Mouse (Mus musculus) liver, embryonic 11.5 days (tissue): Measurements from ENCODE around the gene Lasp1. TPM values are rescaled to one million over a fixed set of nuclear protein-coding genes. Genes with fewer than 3 reads are reported as not detected.
"Not testable (repeated sequence)": the region's sequence is repeated elsewhere in the genome, so short reads cannot be mapped to it uniquely, and the experiment has no call there.

Source experiments
- ATAC-seq: fragments of 200-750 bp; cut with Nextera tagmentation; replicated peaks from 2 replicates; pipeline ENCODE4 v1.8.0; 2017; ENCODE audit warnings: moderate number of reproducible peaks, mild to moderate bottlenecking, moderate TSS enrichment, moderate library complexity; ENCODE audit not compliant: low FRiP score
- DNase-seq: peaks from one replicate; pipeline ENCODE4 v3.0.0-alpha.2; 2017; ENCODE audit warnings: low spot score
- H3K27ac ChIP-seq: fragments of 300-500 bp; sonication (generic); 2 replicates; pipeline ENCODE4 v1.5.1; 2014; ENCODE audit warnings: mild to moderate bottlenecking, low read depth, low read length, control low read depth
- H3K27me3 ChIP-seq: fragments of 300-500 bp; sonication (generic); replicated peaks from 2 replicates; pipeline ENCODE4 v1.6.1; 2014; ENCODE audit warnings: low read length, mixed read lengths; ENCODE audit not compliant: control insufficient read depth, insufficient read depth
- H3K36me3 ChIP-seq: fragments of 300-500 bp; sonication (generic); 2 replicates; pipeline ENCODE4 v1.6.1; 2014; ENCODE audit warnings: mild to moderate bottlenecking, low read length, moderate library complexity, mixed read lengths; ENCODE audit not compliant: control insufficient read depth, insufficient read depth
- H3K4me1 ChIP-seq: fragments of 300-500 bp; sonication (generic); replicated peaks from 2 replicates; pipeline ENCODE4 v1.6.1; 2014; ENCODE audit warnings: low read length, mixed read lengths; ENCODE audit not compliant: control insufficient read depth, insufficient read depth
- H3K4me2 ChIP-seq: fragments of 300-500 bp; sonication (generic); 2 replicates; pipeline ENCODE4 v1.6.1; 2014; ENCODE audit warnings: mild to moderate bottlenecking, control low read depth, moderate library complexity
- H3K4me3 ChIP-seq: fragments of 300-500 bp; sonication (generic); 2 replicates; pipeline ENCODE4 v1.5.1; 2014; ENCODE audit warnings: low read depth, low read length, control low read depth
- H3K9ac ChIP-seq: fragments of 300-500 bp; sonication (generic); 2 replicates; pipeline ENCODE4 v1.6.1; 2014; ENCODE audit warnings: low read depth, low read length, control low read depth
- H3K9me3 ChIP-seq: fragments of 300-500 bp; sonication (generic); 2 replicates; pipeline ENCODE4 v1.6.1; 2016; ENCODE audit warnings: low read length, inconsistent platforms, mixed read lengths; ENCODE audit not compliant: control insufficient read depth
- WGBS: fragments of 180-500 bp; shearing (Covaris S2); extraction: QIAGEN DNeasy Blood & Tissue Kit; methylation state at CpG from one replicate; pipeline ENCODE4 v1.1.7; 2014; 5-methylcytosine and 5-hydroxymethylcytosine counted together
- polyA plus RNA-seq: library from polyadenylated mRNA; unstranded; fragments of >200 nt; fragmentation: Nextera tagmentation; extraction: Ambion mirVana; gene quantifications from 2 replicates; pipeline ENCODE4 v1.2.1, GENCODE M21; 2014

Gene Lasp1
- polyA plus RNA-seq, 1 experiment from 2014 or later, result 54.7 TPM

GRCm38 (mm10) chr11:97872378-97872777 is 73.6 kb downstream of the Lasp1 start:
- not testable (repeated sequence) for ATAC-seq, H3K4me1 ChIP-seq, H3K4me2 ChIP-seq, H3K36me3 ChIP-seq, DNase-seq, H3K4me3 ChIP-seq, H3K9me3 ChIP-seq, H3K27me3 ChIP-seq, H3K27ac ChIP-seq, H3K9ac ChIP-seq
- 76% methylated on average over 5 of the region's 5 CpGs for WGBS

GRCm38 (mm10) chr11:97874396-97874795 is 75.6 kb downstream of the Lasp1 start:
- Histone ChIP-seq H3K27me3 (no peaks in the 10 kb centered on the region), H3K36me3 (no peaks in the 10 kb centered on the region), H3K4me3 (no peak overlapping the region), H3K4me2 (no peak overlapping the region), H3K9me3 (no peaks in the 10 kb centered on the region), H3K4me1 (no peaks in the 10 kb centered on the region), H3K27ac (no peak overlapping the region), H3K9ac (no peak overlapping the region)
- DNase-seq (no peak), ATAC-seq (no peak)
- WGBS, result 93% methylated on average over 1 of the region's 1 CpGs

DNA sequence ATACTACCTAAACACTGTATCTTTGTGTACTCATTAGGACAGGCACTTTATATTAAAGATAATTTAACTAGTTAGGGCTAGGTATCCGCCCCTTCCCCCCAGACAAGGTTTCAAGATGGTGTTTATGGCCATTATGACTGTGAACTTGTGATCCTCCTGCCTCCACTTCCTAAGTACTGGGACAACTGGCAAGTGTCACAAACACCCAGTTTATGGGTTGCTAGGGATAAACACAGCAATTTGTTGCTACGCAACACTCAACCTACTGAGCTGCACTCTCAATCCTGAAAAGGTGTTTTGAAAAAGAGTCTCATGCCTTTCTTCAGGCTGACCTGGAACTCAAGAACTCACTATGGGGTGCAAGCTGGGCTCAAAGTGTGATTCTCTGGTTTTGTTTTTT is 78.5 kb downstream of the Lasp1 start:
- WGBS, result 70% methylated on average over 2 of the region's 2 CpGs
- Histone ChIP-seq H3K36me3 (no peaks in the 10 kb centered on the region), H3K4me3 (no peak overlapping the region), H3K4me2 (no peak overlapping the region), H3K9ac (no peak overlapping the region), H3K27me3 (no peaks in the 10 kb centered on the region), H3K4me1 (no peaks in the 10 kb centered on the region), H3K27ac (no peak overlapping the region), H3K9me3 (no peaks in the 10 kb centered on the region)
- DNase-seq, result no peak
- ATAC-seq, result no peak

- no peak overlapping the region for H3K4me2 ChIP-seq
- H3K27ac ChIP-seq, result no peak overlapping the region
- peaks cover 3% of the 10 kb centered on the region for H3K4me1 ChIP-seq
- no peaks in the 10 kb centered on the region for H3K36me3 ChIP-seq
- no peaks in the 10 kb centered on the region for H3K27me3 ChIP-seq
- no peak for DNase-seq
- 91% methylated on average over 4 of the region's 4 CpGs for WGBS
- H3K4me3 ChIP-seq, result no peak overlapping the region
- no peak for ATAC-seq
- H3K9ac ChIP-seq, result no peak overlapping the region
- H3K9me3 ChIP-seq, result no peaks in the 10 kb centered on the region
Measured at GRCm38 (mm10) chr11:97880362-97880761, 81.6 kb downstream of the Lasp1 start.

- Histone ChIP-seq H3K4me2 (peak overlapping the region; percentile 72), H3K27ac (peak overlapping the region; percentile 85), H3K36me3 (no peaks in the 10 kb centered on the region), H3K4me1 (peaks cover 3% of the 10 kb centered on the region), H3K4me3 (peak overlapping the region; percentile 61), H3K27me3 (no peaks in the 10 kb centered on the region), H3K9me3 (no peaks in the 10 kb centered on the region), H3K9ac (peak overlapping the region; percentile 66)
- 4% methylated on average over 26 of the region's 26 CpGs for WGBS
- DNase-seq (peak; percentile 82), ATAC-seq (peak; percentile 72)
Measured at GRCm38 (mm10) chr11:97883542-97883917, 84.7 kb downstream of the Lasp1 start.

DNA sequence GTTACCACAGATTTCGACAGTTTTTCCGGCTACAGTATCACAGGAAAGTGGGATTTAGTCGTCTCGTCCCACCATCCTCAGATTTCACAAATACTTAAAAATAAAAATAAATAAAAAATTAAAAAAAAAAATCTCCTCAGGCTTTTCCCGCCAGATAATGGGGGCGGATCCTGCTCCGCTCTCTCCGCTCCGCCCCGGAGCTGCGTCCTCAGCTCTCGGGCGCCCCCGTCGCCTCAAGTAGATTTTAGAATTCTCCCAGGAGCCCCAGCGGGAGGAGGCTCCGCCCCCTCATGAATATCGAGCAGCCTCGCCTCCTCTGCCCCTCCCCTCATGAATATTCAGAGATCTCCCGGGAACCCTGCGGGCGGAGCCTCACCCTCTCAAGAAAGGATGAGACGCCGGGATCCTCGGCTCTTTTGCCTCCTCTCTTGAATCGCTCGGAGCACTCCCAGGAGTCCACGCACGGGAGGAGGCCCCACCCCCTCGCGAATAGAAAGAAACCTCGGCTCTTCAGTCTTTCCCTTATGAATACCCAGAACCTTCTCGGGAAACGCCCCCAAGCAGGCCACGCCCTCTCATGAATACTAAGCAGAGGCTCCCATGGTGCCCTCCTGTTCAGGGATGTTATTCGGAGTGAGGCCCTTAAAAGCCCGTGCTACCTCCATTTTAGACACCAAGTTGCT is 85.3 kb downstream of the Lasp1 start, which contains the start of gene Fbxo47:
Gene Fbxo47 (minus strand): TSS at position 237 of the 683 bp plus-strand sequence.
- ATAC-seq (peak; percentile 92), DNase-seq (peak; percentile 96)
- Histone ChIP-seq H3K27ac (peak within 1 kb of the TSS; percentile 85), H3K4me3 (peak within 1 kb of the TSS; percentile 61), H3K4me1 (peaks cover 3% of the 10 kb centered on the region), H3K9ac (peak within 1 kb of the TSS; percentile 66), H3K27me3 (no peaks in the 10 kb centered on the region), H3K4me2 (peak within 1 kb of the TSS; percentile 72), H3K9me3 (no peaks in the 10 kb centered on the region), H3K36me3 (no peaks in the 10 kb centered on the region)
- WGBS, result under 1% methylated on average over 37 of the region's 37 CpGs

DNA sequence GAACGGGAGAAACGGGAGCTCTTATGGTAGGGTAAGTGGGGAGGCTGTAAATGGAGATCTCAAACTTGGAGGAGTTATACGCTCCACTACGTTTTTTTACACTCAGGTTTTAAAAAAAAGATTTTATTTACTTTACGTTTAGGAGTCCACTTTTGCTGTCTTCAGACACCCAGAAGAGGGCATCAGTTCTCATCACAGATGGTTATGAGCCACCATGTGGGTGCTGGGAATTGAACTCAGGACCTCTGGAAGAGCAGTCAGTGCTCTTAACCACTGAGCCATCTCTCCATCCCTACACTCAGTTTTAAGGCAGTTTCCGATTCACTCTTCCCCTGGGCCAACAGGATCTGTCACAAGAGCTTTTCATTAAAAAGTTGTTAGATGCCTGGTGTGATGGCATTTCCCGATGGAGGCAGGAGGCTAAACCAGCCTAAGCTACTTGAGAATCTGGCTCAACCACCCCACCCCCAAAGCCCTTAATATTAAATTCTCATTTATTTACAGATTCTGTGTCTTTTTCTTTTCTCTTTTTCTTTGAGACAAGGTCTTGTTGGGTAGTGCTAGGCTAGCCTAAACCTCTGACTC is 85.9 kb downstream of the Lasp1 start:
- peak overlapping the region; percentile 72 for H3K4me2 ChIP-seq
- peaks cover 3% of the 10 kb centered on the region for H3K4me1 ChIP-seq
- ATAC-seq (no peak), DNase-seq (no peak)
- no peaks in the 10 kb centered on the region for H3K36me3 ChIP-seq
- WGBS, result 28% methylated on average over 7 of the region's 7 CpGs
- H3K9ac ChIP-seq, result peak overlapping the region; percentile 54
- peak overlapping the region; percentile 74 for H3K27ac ChIP-seq
- H3K4me3 ChIP-seq, result peak overlapping the region; percentile 61
- no peaks in the 10 kb centered on the region for H3K9me3 ChIP-seq
- H3K27me3 ChIP-seq, result no peaks in the 10 kb centered on the region

- peak overlapping the region; percentile 61; the same call in 1 of the 2 replicates for H3K4me3 ChIP-seq
- H3K9ac ChIP-seq, result peak overlapping the region; percentile 54; the same call in 1 of the 2 replicates
- no peaks in the 10 kb centered on the region for H3K36me3 ChIP-seq
- H3K27ac ChIP-seq, result no peak overlapping the region
- no peak for ATAC-seq
- WGBS, result 84% methylated on average over 2 of the region's 2 CpGs
- H3K27me3 ChIP-seq, result no peaks in the 10 kb centered on the region
- H3K4me1 ChIP-seq, result peaks cover 3% of the 10 kb centered on the region
- peak overlapping the region; percentile 72 for H3K4me2 ChIP-seq
- H3K9me3 ChIP-seq, result no peaks in the 10 kb centered on the region
- DNase-seq, result no peak
Measured at GRCm38 (mm10) chr11:97885296-97885915, 86.6 kb downstream of the Lasp1 start.
